Mouse (Mus musculus) cerebellum, adult 2 months (tissue): ENCODE measurements around the gene Cmtm1.

Experiments used
- CTCF ChIP-seq: fragments of 200-500 bp; IDR thresholded peaks from 2 replicates; pipeline ENCODE4 v1.5.1; 2011; ENCODE audit warnings: low read depth, mild to moderate bottlenecking, control low read depth, low read length, moderate library complexity, borderline replicate concordance; ENCODE audit not compliant: insufficient read depth
- POLR2A ChIP-seq: fragments of 200-500 bp; IDR thresholded peaks from 2 replicates; pipeline ENCODE4 v1.6.1; 2011; ENCODE audit warnings: low read length, control low read depth, borderline replicate concordance; ENCODE audit not compliant: insufficient read depth

DNA sequence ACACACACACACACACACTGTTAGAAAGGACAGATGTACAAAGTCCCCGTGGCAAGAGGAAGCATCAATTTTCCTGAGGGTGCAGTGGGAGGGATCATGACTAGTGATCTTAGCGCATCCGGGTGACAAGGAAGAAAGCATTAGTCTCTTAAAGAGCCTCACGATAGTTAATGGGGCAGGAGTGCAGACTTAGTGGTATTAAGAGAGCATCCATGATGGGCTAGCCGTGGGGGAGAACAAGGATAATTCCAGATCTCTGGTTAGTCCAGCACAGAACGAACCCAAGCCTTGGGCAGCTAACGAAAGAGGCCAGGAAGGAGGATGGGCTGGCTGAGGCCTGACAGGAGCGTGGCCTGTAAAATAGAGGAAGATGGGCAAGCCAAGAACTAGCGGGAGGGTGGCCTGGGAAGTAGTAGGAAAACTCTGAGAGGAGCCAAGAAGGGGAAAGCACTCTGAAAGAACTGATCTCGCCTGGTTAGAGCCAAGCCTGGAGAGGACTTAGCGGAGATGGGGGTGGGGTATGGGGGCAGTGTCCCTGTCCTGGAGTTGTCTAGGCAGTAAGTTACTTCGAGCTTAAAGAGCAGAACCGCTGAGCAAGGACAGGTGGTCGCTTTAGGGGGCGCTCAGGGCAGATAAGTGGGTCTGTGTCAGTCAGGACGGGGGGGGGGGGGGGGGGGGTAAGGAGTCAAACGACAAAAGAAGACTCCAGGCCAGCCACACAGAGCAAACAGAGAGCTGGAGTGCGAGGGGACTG lies 29.5 kb upstream of the Cmtm1 start, which contains the start of gene Cmtm3:
- TF ChIP-seq POLR2A: no peak
- no peak for TF ChIP-seq CTCF
